Mouse (Mus musculus) limb, embryonic 14.5 days (tissue): Measurements from ENCODE around the gene Psmc3ip. TPM values are rescaled to one million over a fixed set of nuclear protein-coding genes. Genes with fewer than 3 reads are reported as not detected.

Experiments
- ATAC-seq: fragments of 200-750 bp; cut with Nextera tagmentation; 2 replicates; pipeline ENCODE4 v1.8.0; 2017; ENCODE audit warnings: low read depth, moderate number of reproducible peaks, moderate TSS enrichment; ENCODE audit not compliant: low FRiP score
- DNase-seq: peaks from one replicate; pipeline ENCODE4 v3.0.0-alpha.2; 2015; ENCODE audit warnings: low spot score
- H3K27ac ChIP-seq: fragments of 300-500 bp; sonication (generic); replicated peaks from 2 replicates; pipeline ENCODE4 v1.5.1; 2014; ENCODE audit warnings: low read depth, mild to moderate bottlenecking, low read length, moderate library complexity, mixed read lengths
- H3K27me3 ChIP-seq: fragments of 300-500 bp; sonication (generic); 2 replicates; pipeline ENCODE4 v1.6.1; 2014; ENCODE audit warnings: low read length, mixed read lengths; ENCODE audit not compliant: control insufficient read depth, insufficient read depth
- H3K36me3 ChIP-seq: fragments of 300-500 bp; sonication (generic); 2 replicates; pipeline ENCODE4 v1.6.1; 2014; ENCODE audit warnings: mild to moderate bottlenecking, low read length, moderate library complexity, mixed read lengths; ENCODE audit not compliant: control insufficient read depth, insufficient read depth
- H3K4me1 ChIP-seq: fragments of 300-500 bp; sonication (generic); 2 replicates; pipeline ENCODE4 v1.6.1; 2014; ENCODE audit warnings: antibody characterized with exemption, low read length, mixed read lengths; ENCODE audit not compliant: control insufficient read depth, insufficient read depth
- H3K4me2 ChIP-seq: fragments of 300-500 bp; sonication (generic); replicated peaks from 2 replicates; pipeline ENCODE4 v1.6.1; 2014; ENCODE audit warnings: low read depth, mild to moderate bottlenecking, low read length, moderate library complexity; ENCODE audit not compliant: severe bottlenecking
- H3K4me3 ChIP-seq: fragments of 300-500 bp; sonication (generic); replicated peaks from 2 replicates; pipeline ENCODE4 v1.5.1; 2014; ENCODE audit warnings: low read length
- H3K9ac ChIP-seq: fragments of 300-500 bp; sonication (generic); 2 replicates; pipeline ENCODE4 v1.6.1; 2014; ENCODE audit warnings: mild to moderate bottlenecking, low read depth, low read length, moderate library complexity; ENCODE audit not compliant: severe bottlenecking
- H3K9me3 ChIP-seq: fragments of 300-500 bp; sonication (generic); 2 replicates; pipeline ENCODE4 v1.6.1; 2016; ENCODE audit warnings: low read length; ENCODE audit not compliant: control insufficient read depth
- POLR2A ChIP-seq: fragments of 200-500 bp; IDR thresholded peaks from 2 replicates; pipeline ENCODE4 v1.8.0; 2012; ENCODE audit warnings: inconsistent platforms, mild to moderate bottlenecking, moderate library complexity, borderline replicate concordance; ENCODE audit not compliant: insufficient read depth, insufficient read length; ENCODE audit errors: extremely low read depth
- WGBS: fragments of 180-500 bp; shearing (Covaris S2); extraction: QIAGEN DNeasy Blood & Tissue Kit; methylation state at CpG from one replicate; pipeline ENCODE4 v1.1.7; 2014; 5-methylcytosine and 5-hydroxymethylcytosine counted together
- polyA plus RNA-seq, 2 experiments: library from polyadenylated mRNA; depleted of rRNA in 1 of 2; stranded (reverse) in 1 of 2; unstranded in 1 of 2; fragments of >200 nt; fragmentation: Nextera tagmentation in 1 of 2; extraction: Ambion mirVana in 1 of 2; gene quantifications; 2 replicates each; pipeline versions ENCODE4 v1.2.1 to v1.2.3; 2012 to 2014

The Psmc3ip gene
- polyA plus RNA-seq, 2 experiments: 24.3 to 32.9 TPM

- no peak for DNase-seq
- WGBS: 8% methylated on average over 10 of the region's 10 CpGs
- Histone ChIP-seq H3K27me3 (peaks cover 34% of the 10 kb centered on the region), H3K4me1 (peaks cover 18% of the 10 kb centered on the region), H3K27ac (no peak overlapping the region), H3K9me3 (no peaks in the 10 kb centered on the region), H3K4me3 (peak overlapping the region; percentile 67), H3K36me3 (peaks cover 6% of the 10 kb centered on the region; the same call in 1 of the 2 replicates), H3K4me2 (peak overlapping the region; percentile 92), H3K9ac (peak overlapping the region; percentile 35)
- TF ChIP-seq POLR2A: no peak
- ATAC-seq: no peak
Measured at GRCm38 (mm10) chr11:101081659-101082058, 13.6 kb downstream of the Psmc3ip start.

- H3K4me1 ChIP-seq: peaks cover 9% of the 10 kb centered on the region
- no peak for DNase-seq
- peaks cover 34% of the 10 kb centered on the region for H3K27me3 ChIP-seq
- no peak overlapping the region for H3K27ac ChIP-seq
- no peak overlapping the region for H3K4me2 ChIP-seq
- H3K36me3 ChIP-seq: peaks cover under 1% of the 10 kb centered on the region; the same call in 1 of the 2 replicates
- WGBS: 62% methylated on average over 5 of the region's 5 CpGs
- no peak overlapping the region for H3K4me3 ChIP-seq
- no peak for TF ChIP-seq POLR2A
- no peaks in the 10 kb centered on the region for H3K9me3 ChIP-seq
- no peak for ATAC-seq
- no peak overlapping the region for H3K9ac ChIP-seq
Measured at GRCm38 (mm10) chr11:101080421-101080820, 14.8 kb downstream of the Psmc3ip start.

- Histone ChIP-seq H3K4me1 (peaks cover 9% of the 10 kb centered on the region), H3K36me3 (no peaks in the 10 kb centered on the region), H3K9ac (no peak overlapping the region), H3K27me3 (peaks cover 34% of the 10 kb centered on the region), H3K4me2 (peak overlapping the region; percentile 24; the same call in 1 of the 2 replicates), H3K9me3 (no peaks in the 10 kb centered on the region), H3K27ac (no peak overlapping the region), H3K4me3 (peak overlapping the region; percentile 15; the same call in 1 of the 2 replicates)
- ATAC-seq: no peak
- TF ChIP-seq POLR2A: no peak
- WGBS: 1% methylated on average over 20 of the region's 27 CpGs
- DNase-seq: no peak
Measured at GRCm38 (mm10) chr11:101079746-101080145, 15.5 kb downstream of the Psmc3ip start.

GRCm38 (mm10) chr11:101078121-101078520, 17.1 kb downstream of the Psmc3ip start, which contains the start of gene Hsd17b1:
Gene Hsd17b1, plus strand, starts transcription at chr11:101078411.
- Histone ChIP-seq H3K27ac (no peak within 1 kb of the TSS), H3K4me2 (no peak within 1 kb of the TSS), H3K9me3 (no peaks in the 10 kb centered on the region), H3K4me3 (0 out of 2 replicates have a peak within 1 kb of the TSS, but pooled peaks have one; percentile 15), H3K4me1 (peaks cover 3% of the 10 kb centered on the region; the same call in 1 of the 2 replicates), H3K27me3 (peaks cover 34% of the 10 kb centered on the region), H3K9ac (no peak within 1 kb of the TSS), H3K36me3 (no peaks in the 10 kb centered on the region)
- no peak for ATAC-seq
- no peak for TF ChIP-seq POLR2A
- 66% methylated on average over 9 of the region's 9 CpGs for WGBS
- DNase-seq: no peak

- no peak for TF ChIP-seq POLR2A
- Histone ChIP-seq H3K36me3 (no peaks in the 10 kb centered on the region), H3K9ac (no peak overlapping the region), H3K4me3 (no peak overlapping the region), H3K27me3 (0 out of 2 replicates have a peak, but pooled peaks cover 3% of the 10 kb centered on the region), H3K4me1 (0 out of 2 replicates have a peak, but pooled peaks cover 6% of the 10 kb centered on the region), H3K9me3 (no peaks in the 10 kb centered on the region), H3K4me2 (no peak overlapping the region), H3K27ac (no peak overlapping the region)
- ATAC-seq (no peak), DNase-seq (no peak)
- 73% methylated on average over 14 of the region's 14 CpGs for WGBS
Measured at GRCm38 (mm10) chr11:101071810-101072428, 23.3 kb downstream of the Psmc3ip start.
